Mouse (Mus musculus) heart, embryonic 14.5 days (tissue): ENCODE results near the gene Hrk. TPM values are rescaled to one million over a fixed set of nuclear protein-coding genes. Genes with fewer than 3 reads are reported as not detected.

Experiments used
- ATAC-seq: fragments of 200-750 bp; cut with Nextera tagmentation; 2 replicates; pipeline ENCODE4 v1.8.0; 2017; ENCODE audit warnings: low read depth, moderate TSS enrichment; ENCODE audit not compliant: insufficient number of reproducible peaks, insufficient read depth, low FRiP score
- H3K27ac ChIP-seq, 2 experiments: fragments of 200-500 bp in 1 of 2; fragments of 300-500 bp in 1 of 2; sonication (generic) in 1 of 2; replicated peaks in 1 of 2; 2 replicates each; pipeline ENCODE4 v1.5.1; 2012 to 2014; ENCODE audit warnings: low read depth in 2 of 2, low read length in 2 of 2, control low read depth in 1 of 2, mild to moderate bottlenecking in 1 of 2, mixed read lengths in 1 of 2; ENCODE audit not compliant: control insufficient read depth in 1 of 2, insufficient read depth in 1 of 2
- H3K27me3 ChIP-seq: fragments of 300-500 bp; sonication (generic); 2 replicates; pipeline ENCODE4 v1.6.1; 2014; ENCODE audit warnings: mild to moderate bottlenecking, low read length, control low read depth; ENCODE audit not compliant: control insufficient read depth, insufficient read depth
- H3K36me3 ChIP-seq: fragments of 300-500 bp; sonication (generic); 2 replicates; pipeline ENCODE4 v1.6.1; 2014; ENCODE audit warnings: mild to moderate bottlenecking, control low read depth, low read length, mixed read lengths; ENCODE audit not compliant: control insufficient read depth, insufficient read depth
- H3K4me1 ChIP-seq, 2 experiments: fragments of 200-500 bp in 1 of 2; fragments of 300-500 bp in 1 of 2; sonication (generic) in 1 of 2; 2 replicates each; pipeline ENCODE4 v1.6.1; 2012 to 2014; ENCODE audit warnings: low read length in 2 of 2, control low read depth in 1 of 2, mixed read lengths in 1 of 2; ENCODE audit not compliant: control insufficient read depth in 2 of 2, insufficient read depth in 2 of 2
- H3K4me2 ChIP-seq: fragments of 300-500 bp; sonication (generic); 2 replicates; pipeline ENCODE4 v1.6.1; 2014; ENCODE audit warnings: mild to moderate bottlenecking, low read length
- H3K4me3 ChIP-seq, 2 experiments: fragments of 200-500 bp in 1 of 2; fragments of 300-500 bp in 1 of 2; sonication (generic) in 1 of 2; 2 replicates each; pipeline ENCODE4 v1.5.1; 2012 to 2014; ENCODE audit warnings: low read length in 2 of 2, mild to moderate bottlenecking in 2 of 2, control low read depth in 1 of 2, low read depth in 1 of 2, moderate library complexity in 1 of 2; ENCODE audit not compliant: control insufficient read depth in 1 of 2, insufficient read depth in 1 of 2
- H3K9ac ChIP-seq: fragments of 300-500 bp; sonication (generic); 2 replicates; pipeline ENCODE4 v1.6.1; 2014; ENCODE audit warnings: mild to moderate bottlenecking, low read length
- H3K9me3 ChIP-seq: fragments of 300-500 bp; sonication (generic); 2 replicates; pipeline ENCODE4 v1.6.1; 2016; ENCODE audit warnings: low read length, control low read depth; ENCODE audit not compliant: control insufficient read depth
- WGBS: fragments of 180-500 bp; shearing (Covaris S2); extraction: QIAGEN DNeasy Blood & Tissue Kit; methylation state at CpG from one replicate; pipeline ENCODE4 v1.1.7; 2014; 5-methylcytosine and 5-hydroxymethylcytosine counted together
- polyA plus RNA-seq: library from polyadenylated mRNA; unstranded; fragments of >200 nt; fragmentation: Nextera tagmentation; extraction: Ambion mirVana; gene quantifications from 2 replicates; pipeline ENCODE4 v1.2.1, GENCODE M21; 2014

The Hrk gene
- polyA plus RNA-seq, 1 experiment from 2014 or later, result 0.09 TPM

- no peak for ATAC-seq
- H3K27me3 ChIP-seq, result peaks cover 28% of the 10 kb centered on the region
- no peaks in the 10 kb centered on the region for H3K36me3 ChIP-seq
- no peak overlapping the region for H3K4me3 ChIP-seq
- peaks cover 6 to 8% of the 10 kb centered on the region in 2 experiments; a peak in 2 of 4 replicates for H3K4me1 ChIP-seq
- no peaks in the 10 kb centered on the region for H3K9me3 ChIP-seq
- 36% methylated on average over 4 of the region's 4 CpGs for WGBS
- no peak overlapping the region for H3K9ac ChIP-seq
- H3K4me2 ChIP-seq, result no peak overlapping the region
- H3K27ac ChIP-seq, result no peak overlapping the region
Measured at GRCm38 (mm10) chr5:118160691-118161090, 3.8 kb upstream of the Hrk start.

- H3K4me3 ChIP-seq, result no peak overlapping the region
- no peak overlapping the region for H3K27ac ChIP-seq
- H3K9ac ChIP-seq, result no peak overlapping the region
- H3K9me3 ChIP-seq, result no peaks in the 10 kb centered on the region
- no peak for ATAC-seq
- H3K4me2 ChIP-seq, result no peak overlapping the region
- peaks cover 58% of the 10 kb centered on the region for H3K27me3 ChIP-seq
- peaks cover 0 to 6% of the 10 kb centered on the region in 2 experiments; a peak in 1 of 4 replicates for H3K4me1 ChIP-seq
- no peaks in the 10 kb centered on the region for H3K36me3 ChIP-seq
Measured at GRCm38 (mm10) chr5:118165462-118165861, 1.0 kb downstream of the Hrk start.

GRCm38 (mm10) chr5:118167561-118167995 is 3.1 kb downstream of the Hrk start:
- 61% methylated on average over 8 of the region's 8 CpGs for WGBS

GRCm38 (mm10) chr5:118169222-118170221 is 5.1 kb downstream of the Hrk start:
- H3K4me1 ChIP-seq, result peaks cover 2 to 27% of the 10 kb centered on the region in 2 experiments
- H3K36me3 ChIP-seq, result no peaks in the 10 kb centered on the region
- no peak for ATAC-seq
- peak overlapping the region; percentile 64 for H3K9ac ChIP-seq
- no peaks in the 10 kb centered on the region for H3K9me3 ChIP-seq
- H3K27me3 ChIP-seq, result peaks cover 76% of the 10 kb centered on the region
- peak overlapping the region; percentile 98 for H3K4me2 ChIP-seq
- peak overlapping the region; percentile 49 to 60 for H3K4me3 ChIP-seq
- H3K27ac ChIP-seq, result no peak overlapping the region
- under 1% methylated on average over 107 of the region's 117 CpGs for WGBS

More at GRCm38 (mm10) chr5:118167561-118167995, 3.1 kb downstream of the Hrk start:
- Histone ChIP-seq H3K4me1 (peaks cover 0 to 22% of the 10 kb centered on the region in 2 experiments; a peak in 3 of 4 replicates), H3K9ac (no peak overlapping the region), H3K9me3 (no peaks in the 10 kb centered on the region), H3K4me3 (no peak overlapping the region), H3K27ac (no peak overlapping the region), H3K27me3 (peaks cover 71% of the 10 kb centered on the region), H3K36me3 (no peaks in the 10 kb centered on the region), H3K4me2 (no peak overlapping the region)
- no peak for ATAC-seq

GRCm38 (mm10) chr5:118170888-118171529 is 6.6 kb downstream of the Hrk start:
- no peaks in the 10 kb centered on the region for H3K36me3 ChIP-seq
- peak overlapping the region; percentile 76 for H3K4me2 ChIP-seq
- ATAC-seq, result no peak
- WGBS, result 1% methylated on average over 25 of the region's 25 CpGs
- H3K4me1 ChIP-seq, result peaks cover 5 to 29% of the 10 kb centered on the region in 2 experiments
- H3K27ac ChIP-seq, result no peak overlapping the region
- H3K9ac ChIP-seq, result no peak overlapping the region
- H3K27me3 ChIP-seq, result peaks cover 79% of the 10 kb centered on the region
- H3K4me3 ChIP-seq, result peak overlapping the region in 1 of 2 experiments; percentile 41; a peak in 3 of 4 replicates
- peaks cover 6% of the 10 kb centered on the region for H3K9me3 ChIP-seq

- Histone ChIP-seq H3K4me2 (peak overlapping the region; percentile 76), H3K9me3 (peaks cover 6% of the 10 kb centered on the region), H3K36me3 (no peaks in the 10 kb centered on the region), H3K27ac (no peak overlapping the region), H3K27me3 (peaks cover 79% of the 10 kb centered on the region), H3K4me3 (peak overlapping the region; percentile 40 to 41), H3K4me1 (peaks cover 5 to 29% of the 10 kb centered on the region in 2 experiments), H3K9ac (peak overlapping the region; percentile 46)
- ATAC-seq, result no peak
- WGBS, result 1% methylated on average over 36 of the region's 36 CpGs
Measured at GRCm38 (mm10) chr5:118171665-118172064, 7.2 kb downstream of the Hrk start.

- Histone ChIP-seq H3K4me1 (peaks cover 5 to 29% of the 10 kb centered on the region in 2 experiments), H3K27ac (no peak overlapping the region), H3K9ac (peak overlapping the region; percentile 46), H3K9me3 (peaks cover 6% of the 10 kb centered on the region), H3K4me2 (peak overlapping the region; percentile 76), H3K4me3 (peak overlapping the region; percentile 40 to 41), H3K27me3 (peaks cover 76% of the 10 kb centered on the region), H3K36me3 (no peaks in the 10 kb centered on the region)
- ATAC-seq, result no peak
- WGBS, result under 1% methylated on average over 27 of the region's 27 CpGs
Measured at GRCm38 (mm10) chr5:118172078-118172723, 7.8 kb downstream of the Hrk start.
